Mouse (Mus musculus) midbrain, embryonic 12.5 days (tissue): Measurements from ENCODE around the gene Ccdc102a. TPM values are rescaled to one million over a fixed set of nuclear protein-coding genes. Genes with fewer than 3 reads are reported as not detected.
A peak's percentile ranks its signal among the peaks of the same experiment; 100 is the strongest.

Experiments used
- ATAC-seq: fragments of 200-750 bp; cut with Nextera tagmentation; 2 replicates; pipeline ENCODE4 v1.8.0; 2017; ENCODE audit warnings: low read depth, moderate TSS enrichment, moderate library complexity; ENCODE audit not compliant: low FRiP score
- H3K27ac ChIP-seq: fragments of 300-500 bp; sonication (generic); replicated peaks from 2 replicates; pipeline ENCODE4 v1.5.1; 2016; ENCODE audit warnings: mild to moderate bottlenecking
- H3K27me3 ChIP-seq: fragments of 300-500 bp; sonication (generic); 2 replicates; pipeline ENCODE4 v1.6.1; 2016; ENCODE audit warnings: mild to moderate bottlenecking
- H3K36me3 ChIP-seq: fragments of 300-500 bp; sonication (generic); 2 replicates; pipeline ENCODE4 v1.6.1; 2016
- H3K4me1 ChIP-seq: fragments of 300-500 bp; sonication (generic); 2 replicates; pipeline ENCODE4 v1.6.1; 2016
- H3K4me2 ChIP-seq: fragments of 300-500 bp; sonication (generic); replicated peaks from 2 replicates; pipeline ENCODE4 v1.6.1; 2016; ENCODE audit warnings: mild to moderate bottlenecking, moderate library complexity
- H3K4me3 ChIP-seq: fragments of 300-500 bp; sonication (generic); 2 replicates; pipeline ENCODE4 v1.5.1; 2016; ENCODE audit warnings: mild to moderate bottlenecking
- H3K9ac ChIP-seq: fragments of 300-500 bp; sonication (generic); replicated peaks from 2 replicates; pipeline ENCODE4 v1.6.1; 2016; ENCODE audit warnings: mild to moderate bottlenecking, moderate library complexity
- H3K9me3 ChIP-seq: fragments of 300-500 bp; sonication (generic); 2 replicates; pipeline ENCODE4 v1.6.1; 2016; ENCODE audit warnings: mild to moderate bottlenecking
- WGBS: fragments of 180-500 bp; shearing (Covaris S2); methylation state at CpG from one replicate; pipeline ENCODE4 v1.1.7; 2016; 5-methylcytosine and 5-hydroxymethylcytosine counted together
- polyA plus RNA-seq: library from polyadenylated mRNA; unstranded; fragments of >200 nt; fragmentation: Nextera tagmentation; extraction: Ambion mirVana; gene quantifications from 2 replicates; pipeline ENCODE4 v1.2.1, GENCODE M21; 2016

The Ccdc102a gene
- polyA plus RNA-seq, 1 experiment from 2014 or later: 18.1 TPM

DNA sequence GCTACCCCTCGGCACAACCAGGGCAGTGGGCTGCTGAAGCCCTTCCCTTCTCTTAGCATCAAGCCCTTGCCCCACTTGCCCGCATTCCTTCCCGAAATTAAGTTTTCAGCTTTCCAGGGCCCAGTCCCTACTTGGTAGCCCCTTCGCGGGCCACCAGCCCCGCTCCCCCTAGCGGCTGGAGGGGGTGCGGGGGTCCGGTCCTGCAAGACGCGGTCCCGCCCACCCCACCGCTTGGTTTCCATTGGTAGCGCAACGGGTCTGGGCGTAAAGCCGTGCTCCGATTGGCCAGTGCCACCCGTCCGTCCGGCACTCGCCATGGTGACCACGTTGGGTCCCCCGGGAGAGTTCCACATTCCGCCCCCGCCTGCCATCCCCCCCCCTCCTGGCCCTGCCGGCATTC is 546 bp downstream of the Ccdc102a start:
- 1% methylated on average over 27 of the region's 27 CpGs for WGBS
- no peak overlapping the region for H3K27ac ChIP-seq
- H3K4me2 ChIP-seq: peak overlapping the region; percentile 75
- peak overlapping the region; percentile 63 for H3K4me3 ChIP-seq
- H3K4me1 ChIP-seq: peaks cover 34% of the 10 kb centered on the region
- ATAC-seq: peak; percentile 93
- peak overlapping the region; percentile 74 for H3K9ac ChIP-seq
- H3K27me3 ChIP-seq: peaks cover 54% of the 10 kb centered on the region
- H3K9me3 ChIP-seq: no peaks in the 10 kb centered on the region
- H3K36me3 ChIP-seq: no peaks in the 10 kb centered on the region

DNA sequence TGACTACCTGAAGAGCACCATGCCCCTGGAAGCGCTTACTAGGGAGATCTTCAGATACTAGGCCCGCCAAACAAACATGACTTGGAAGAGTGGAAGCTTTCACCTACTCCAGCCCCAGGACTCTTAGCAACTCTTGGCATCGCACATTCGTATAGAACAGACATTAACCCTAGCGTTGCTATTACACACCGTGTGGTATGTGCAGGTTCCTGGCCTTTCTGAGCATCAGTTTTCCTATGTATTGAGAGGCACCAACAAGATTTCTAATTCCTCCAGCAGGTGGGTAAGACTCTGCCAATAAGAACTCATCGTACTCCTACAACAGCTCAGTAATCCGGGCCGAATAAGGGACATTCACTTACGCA is 956 bp downstream of the Ccdc102a start:
- Histone ChIP-seq H3K27ac (no peak overlapping the region), H3K9me3 (no peaks in the 10 kb centered on the region), H3K4me1 (peaks cover 34% of the 10 kb centered on the region), H3K9ac (peak overlapping the region; percentile 74), H3K4me3 (peak overlapping the region; percentile 63), H3K36me3 (no peaks in the 10 kb centered on the region), H3K27me3 (peaks cover 58% of the 10 kb centered on the region), H3K4me2 (peak overlapping the region; percentile 75)
- ATAC-seq: no peak
- 7% methylated on average over 10 of the region's 10 CpGs for WGBS

DNA sequence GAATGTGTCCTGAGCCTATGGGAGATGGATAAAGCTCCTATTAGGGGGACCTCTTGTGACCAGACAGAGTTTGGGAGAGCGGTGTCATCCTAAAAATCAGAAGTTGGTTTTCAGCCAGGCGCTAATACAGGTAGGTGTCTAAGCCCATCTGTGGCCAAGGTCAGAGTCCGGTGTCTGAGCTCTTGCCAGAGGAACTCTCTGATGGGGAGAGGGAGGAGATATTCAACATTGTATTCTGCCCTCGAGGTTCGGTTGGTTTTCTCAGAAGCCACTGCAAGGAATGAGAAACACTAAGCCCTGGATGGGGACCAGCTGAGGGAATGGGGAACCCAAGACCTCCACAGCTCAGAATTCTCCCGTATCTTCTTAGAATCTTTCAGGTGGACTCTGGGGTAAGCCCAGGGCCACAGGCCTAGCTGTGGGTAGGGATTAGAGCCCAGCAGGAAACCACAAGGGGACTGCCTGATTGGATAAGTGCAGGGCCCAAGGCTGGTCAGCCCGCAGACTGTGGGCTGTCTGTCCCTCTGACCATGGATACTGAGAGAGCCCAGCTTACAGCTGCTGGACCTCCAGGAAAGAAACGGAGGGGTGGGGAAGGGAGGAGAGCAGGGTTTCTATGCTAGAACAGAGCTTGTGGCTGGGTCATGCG is 1.5 kb downstream of the Ccdc102a start:
- peaks cover 63% of the 10 kb centered on the region for H3K27me3 ChIP-seq
- peaks cover 34% of the 10 kb centered on the region for H3K4me1 ChIP-seq
- ATAC-seq: no peak

DNA sequence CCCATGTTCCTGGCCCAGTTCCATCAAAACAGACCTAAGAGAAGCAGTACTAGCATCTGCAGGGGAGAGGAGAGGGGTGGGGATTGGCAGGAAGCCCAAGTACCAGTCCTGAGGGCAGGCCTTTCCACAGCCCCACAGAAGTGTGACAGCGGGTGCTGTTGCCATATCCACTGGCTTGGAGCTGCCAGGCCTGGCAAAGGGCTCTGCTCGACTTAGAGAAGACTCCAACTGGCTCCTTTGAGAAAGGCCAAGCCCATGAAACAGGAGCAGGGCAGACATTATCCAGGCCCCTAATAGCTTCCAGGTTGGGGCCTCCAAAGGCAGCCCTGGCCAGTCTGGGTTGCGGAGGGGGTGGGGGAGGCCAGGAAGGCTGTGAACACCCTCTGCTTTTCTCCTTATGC is 3.2 kb downstream of the Ccdc102a start:
- no peak overlapping the region for H3K27ac ChIP-seq
- H3K4me2 ChIP-seq: no peak overlapping the region
- H3K36me3 ChIP-seq: no peaks in the 10 kb centered on the region
- ATAC-seq: no peak
- no peak overlapping the region for H3K4me3 ChIP-seq
- H3K9me3 ChIP-seq: no peaks in the 10 kb centered on the region
- H3K27me3 ChIP-seq: peaks cover 64% of the 10 kb centered on the region
- peaks cover 34% of the 10 kb centered on the region for H3K4me1 ChIP-seq
- 78% methylated on average over 3 of the region's 3 CpGs for WGBS
- no peak overlapping the region for H3K9ac ChIP-seq

More for the DNA sequence above, 1.5 kb downstream of the Ccdc102a start:
- peak overlapping the region; percentile 75 for H3K4me2 ChIP-seq
- H3K4me3 ChIP-seq: peak overlapping the region; percentile 63
- H3K27ac ChIP-seq: no peak overlapping the region
- no peaks in the 10 kb centered on the region for H3K36me3 ChIP-seq
- no peaks in the 10 kb centered on the region for H3K9me3 ChIP-seq
- WGBS: 43% methylated on average over 9 of the region's 9 CpGs
- H3K9ac ChIP-seq: no peak overlapping the region; the same call in 1 of the 2 replicates

DNA sequence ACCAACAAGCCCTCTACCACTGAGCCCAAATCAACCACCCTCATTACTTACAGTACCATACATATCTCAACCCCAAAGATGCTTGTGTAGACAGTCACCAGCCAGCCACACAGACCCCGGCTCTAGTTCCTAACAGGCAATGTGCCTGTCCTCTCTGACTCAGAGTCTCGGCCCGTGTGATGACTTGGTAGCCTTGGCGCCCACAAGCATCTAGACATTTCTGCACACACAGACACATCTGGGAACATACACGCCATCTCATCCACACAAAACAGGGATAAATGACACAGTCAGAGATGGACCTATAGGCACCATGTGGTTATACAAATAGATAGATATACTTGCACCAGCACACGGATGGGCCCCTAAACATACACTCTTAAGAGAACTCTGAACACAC is 3.6 kb downstream of the Ccdc102a start:
- no peaks in the 10 kb centered on the region for H3K36me3 ChIP-seq
- H3K27me3 ChIP-seq: peaks cover 64% of the 10 kb centered on the region
- ATAC-seq: no peak
- no peak overlapping the region for H3K4me2 ChIP-seq
- H3K9me3 ChIP-seq: no peaks in the 10 kb centered on the region
- H3K9ac ChIP-seq: no peak overlapping the region
- no peak overlapping the region for H3K4me3 ChIP-seq
- 88% methylated on average over 6 of the region's 6 CpGs for WGBS
- H3K4me1 ChIP-seq: peaks cover 34% of the 10 kb centered on the region
- H3K27ac ChIP-seq: no peak overlapping the region

DNA sequence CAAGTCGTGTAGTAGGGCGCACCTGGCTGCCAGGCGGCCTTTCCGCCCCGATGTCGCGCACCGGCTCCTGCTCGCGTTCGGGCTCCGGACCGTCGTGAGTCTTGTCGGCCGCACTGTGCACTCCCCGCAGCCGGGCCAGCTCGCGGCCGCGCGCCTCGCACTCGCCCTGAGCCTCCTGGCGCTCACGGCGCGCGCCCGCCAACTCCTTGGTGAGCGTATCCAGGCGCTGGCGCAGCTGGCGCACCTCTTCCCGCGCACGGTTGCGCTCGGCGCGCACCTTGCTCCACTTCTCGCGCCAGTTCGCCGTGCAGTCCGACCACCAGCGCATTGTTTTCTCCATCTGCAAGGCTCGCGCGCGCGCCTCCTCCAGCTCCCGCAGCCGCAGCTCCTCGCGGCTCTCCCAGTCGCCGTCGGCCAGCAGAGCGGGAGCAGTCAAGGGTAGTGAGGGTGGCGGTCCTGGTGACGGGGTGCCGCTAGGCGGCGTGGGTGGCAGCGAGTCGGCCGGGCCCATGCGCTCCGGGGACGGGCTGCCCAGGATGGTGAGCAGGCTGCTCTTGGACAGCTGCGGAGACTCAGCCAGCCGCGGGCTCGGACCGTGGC is 4.7 kb downstream of the Ccdc102a start:
- WGBS: 4% methylated on average over 70 of the region's 77 CpGs
- peak overlapping the region; percentile 49 for H3K4me3 ChIP-seq
- H3K4me1 ChIP-seq: peaks cover 34% of the 10 kb centered on the region
- no peaks in the 10 kb centered on the region for H3K36me3 ChIP-seq
- no peaks in the 10 kb centered on the region for H3K9me3 ChIP-seq
- H3K4me2 ChIP-seq: peak overlapping the region; percentile 68
- H3K27me3 ChIP-seq: peaks cover 60% of the 10 kb centered on the region
- H3K9ac ChIP-seq: peak overlapping the region; percentile 57
- ATAC-seq: peak; percentile 69
- no peak overlapping the region for H3K27ac ChIP-seq

DNA sequence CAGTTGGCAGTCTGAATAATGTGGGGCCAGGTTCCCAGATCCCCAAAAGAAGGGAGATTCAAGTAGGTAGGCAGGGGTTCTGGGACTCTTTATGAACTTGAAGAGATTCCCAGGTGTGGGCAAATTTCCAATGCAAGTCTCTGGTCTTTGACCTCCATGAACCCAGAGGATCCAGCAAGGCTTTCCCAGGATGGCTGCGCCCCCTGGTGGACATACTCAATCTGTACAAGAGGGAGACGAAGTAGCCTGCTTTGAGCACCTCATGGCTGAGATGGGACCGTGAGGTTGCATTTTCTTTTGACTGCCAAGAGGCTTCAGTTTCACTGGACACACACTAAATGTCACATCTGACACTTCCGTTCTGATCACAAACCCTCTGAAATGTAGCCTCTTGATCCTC is 9.1 kb downstream of the Ccdc102a start:
- WGBS: 15% methylated on average over 4 of the region's 4 CpGs
- Histone ChIP-seq H3K4me1 (peaks cover 15% of the 10 kb centered on the region), H3K4me3 (no peak overlapping the region), H3K36me3 (no peaks in the 10 kb centered on the region; the same call in 1 of the 2 replicates), H3K9ac (no peak overlapping the region), H3K27ac (no peak overlapping the region), H3K9me3 (no peaks in the 10 kb centered on the region), H3K4me2 (no peak overlapping the region), H3K27me3 (peaks cover 25% of the 10 kb centered on the region)
- no peak for ATAC-seq

DNA sequence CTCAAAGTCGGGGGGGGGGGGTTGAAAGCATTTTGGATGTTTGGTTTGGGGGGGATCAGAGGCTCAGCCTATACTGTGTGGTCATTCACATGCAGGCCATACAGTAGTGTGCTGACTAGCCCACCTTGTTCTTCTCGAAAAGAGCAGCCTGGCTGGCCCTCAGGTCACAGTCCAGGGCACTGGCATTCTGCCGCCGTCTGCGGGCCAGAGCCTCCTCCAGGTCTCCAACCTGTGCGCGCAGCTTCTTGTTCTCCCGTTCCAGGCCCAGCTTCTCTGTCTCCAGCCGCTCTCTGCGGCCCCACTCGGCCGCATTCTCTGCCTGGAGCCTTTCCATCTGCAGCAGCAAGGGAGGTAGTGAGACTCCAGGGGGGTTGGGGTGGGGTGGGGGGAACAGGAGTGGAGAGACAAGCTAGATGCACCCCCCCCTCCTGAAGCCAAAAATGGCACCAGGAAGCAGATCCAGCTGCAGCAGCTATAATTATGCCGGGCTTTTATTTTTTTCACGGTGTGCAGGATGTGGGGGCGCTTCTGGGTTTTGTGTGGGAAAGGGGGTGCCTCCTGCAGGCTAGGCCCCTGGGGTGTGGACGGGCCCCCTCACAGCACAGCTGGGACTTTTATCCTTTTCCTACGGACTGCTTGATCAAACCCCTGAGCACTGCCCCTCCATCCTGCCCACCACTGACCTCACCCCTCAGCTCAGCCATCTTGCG is 10.2 kb downstream of the Ccdc102a start:
- Histone ChIP-seq H3K4me2 (no peak overlapping the region), H3K27ac (no peak overlapping the region), H3K9me3 (no peaks in the 10 kb centered on the region), H3K4me3 (no peak overlapping the region), H3K27me3 (peaks cover 14% of the 10 kb centered on the region), H3K36me3 (no peaks in the 10 kb centered on the region; the same call in 1 of the 2 replicates), H3K4me1 (peaks cover 6% of the 10 kb centered on the region), H3K9ac (no peak overlapping the region)
- 90% methylated on average over 18 of the region's 18 CpGs for WGBS
- ATAC-seq: no peak

DNA sequence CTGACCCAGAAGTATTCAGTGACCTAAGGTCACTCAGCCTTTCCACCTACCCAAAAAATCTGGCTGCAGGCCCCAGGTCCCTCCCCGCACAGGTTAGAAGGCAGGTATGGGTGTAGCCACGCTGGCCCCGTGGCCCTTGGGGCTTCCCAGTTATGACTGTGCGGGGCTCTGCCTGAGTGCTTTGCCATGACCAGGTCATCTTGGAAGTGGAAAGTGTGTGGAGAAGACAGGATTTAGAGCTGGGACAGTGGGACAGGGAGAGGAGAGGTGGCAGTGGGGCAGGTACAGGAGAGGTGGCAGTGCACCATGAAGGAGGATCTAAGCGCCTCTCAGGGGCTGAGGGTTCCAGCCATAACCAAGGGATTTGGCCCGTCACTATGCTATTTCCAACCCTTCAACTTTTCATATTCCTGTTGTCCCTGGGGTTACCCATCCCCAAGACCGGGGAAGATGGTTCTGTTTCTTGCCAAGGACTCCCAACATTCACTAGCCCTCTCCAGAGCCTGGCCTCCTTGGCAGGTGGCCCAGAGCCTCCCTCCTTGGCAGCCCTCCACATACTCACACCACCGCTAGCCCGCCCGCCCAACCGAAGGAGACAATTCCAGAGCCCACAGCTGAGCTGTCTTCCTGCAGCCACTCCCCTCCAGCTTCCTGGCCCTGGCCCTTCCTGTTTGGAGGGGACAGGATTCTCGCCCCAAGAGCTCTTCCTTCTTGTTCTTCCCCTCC is 13.3 kb downstream of the Ccdc102a start:
- Histone ChIP-seq H3K36me3 (no peaks in the 10 kb centered on the region; the same call in 1 of the 2 replicates), H3K4me3 (no peak overlapping the region), H3K9ac (no peak overlapping the region), H3K27ac (no peak overlapping the region), H3K4me1 (peaks cover 14% of the 10 kb centered on the region), H3K4me2 (no peak overlapping the region), H3K27me3 (0 out of 2 replicates have a peak, but pooled peaks cover under 1% of the 10 kb centered on the region), H3K9me3 (no peaks in the 10 kb centered on the region)
- 89% methylated on average over 12 of the region's 12 CpGs for WGBS
- no peak for ATAC-seq

DNA sequence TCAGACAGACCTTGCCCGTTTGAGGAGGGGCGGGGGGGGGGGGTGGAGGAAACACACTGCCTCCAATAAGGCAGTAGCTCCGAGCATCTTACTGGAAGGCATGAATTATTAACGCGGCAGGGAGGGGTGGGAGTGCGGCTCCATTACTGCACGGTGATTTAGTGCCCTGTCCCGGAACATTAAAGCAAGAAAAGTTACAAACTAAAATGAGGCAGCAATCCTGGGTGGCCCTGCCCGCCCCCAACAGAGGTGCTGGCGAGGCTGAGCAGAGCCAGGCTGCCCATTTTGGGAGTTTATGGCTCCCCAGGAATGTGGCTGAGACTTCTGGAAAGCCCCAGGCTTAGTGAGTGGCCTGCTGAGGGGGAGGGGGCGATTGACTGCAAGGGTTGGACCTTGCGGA is 14.2 kb downstream of the Ccdc102a start:
- Histone ChIP-seq H3K4me3 (no peak overlapping the region), H3K4me2 (no peak overlapping the region), H3K36me3 (no peaks in the 10 kb centered on the region; the same call in 1 of the 2 replicates), H3K4me1 (peaks cover 14% of the 10 kb centered on the region), H3K27ac (no peak overlapping the region), H3K9ac (no peak overlapping the region), H3K27me3 (0 out of 2 replicates have a peak, but pooled peaks cover 6% of the 10 kb centered on the region), H3K9me3 (no peaks in the 10 kb centered on the region)
- ATAC-seq: no peak
- 71% methylated on average over 12 of the region's 12 CpGs for WGBS

DNA sequence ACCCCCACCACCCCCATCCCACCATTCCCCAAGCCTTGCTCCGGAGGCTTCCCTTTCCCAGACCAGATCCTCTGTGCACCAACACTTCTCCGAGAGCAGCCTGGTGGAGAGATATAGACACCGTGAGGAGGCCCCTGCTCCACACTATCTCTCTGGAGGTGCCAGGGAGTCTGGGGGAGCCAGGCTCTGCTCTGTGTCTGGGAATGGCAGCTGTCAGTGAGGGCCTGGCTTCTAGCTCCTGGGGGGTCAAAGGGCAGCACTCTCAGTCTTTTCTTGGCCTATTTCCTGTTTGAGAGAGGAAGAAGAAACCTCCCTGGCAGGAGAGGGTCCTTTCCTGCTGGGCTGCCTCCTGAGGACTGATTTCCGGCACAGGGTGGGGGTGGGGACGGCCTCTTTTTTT is 16.9 kb downstream of the Ccdc102a start:
- no peak overlapping the region for H3K9ac ChIP-seq
- no peak overlapping the region for H3K4me2 ChIP-seq
- no peaks in the 10 kb centered on the region for H3K9me3 ChIP-seq
- no peak overlapping the region for H3K4me3 ChIP-seq
- H3K36me3 ChIP-seq: no peaks in the 10 kb centered on the region; the same call in 1 of the 2 replicates
- WGBS: 21% methylated on average over 5 of the region's 5 CpGs
- H3K27ac ChIP-seq: no peak overlapping the region
- H3K4me1 ChIP-seq: peaks cover 14% of the 10 kb centered on the region
- ATAC-seq: no peak; the same call in 1 of the 2 replicates
- H3K27me3 ChIP-seq: 0 out of 2 replicates have a peak, but pooled peaks cover 6% of the 10 kb centered on the region
